In the genomic region with DNA sequence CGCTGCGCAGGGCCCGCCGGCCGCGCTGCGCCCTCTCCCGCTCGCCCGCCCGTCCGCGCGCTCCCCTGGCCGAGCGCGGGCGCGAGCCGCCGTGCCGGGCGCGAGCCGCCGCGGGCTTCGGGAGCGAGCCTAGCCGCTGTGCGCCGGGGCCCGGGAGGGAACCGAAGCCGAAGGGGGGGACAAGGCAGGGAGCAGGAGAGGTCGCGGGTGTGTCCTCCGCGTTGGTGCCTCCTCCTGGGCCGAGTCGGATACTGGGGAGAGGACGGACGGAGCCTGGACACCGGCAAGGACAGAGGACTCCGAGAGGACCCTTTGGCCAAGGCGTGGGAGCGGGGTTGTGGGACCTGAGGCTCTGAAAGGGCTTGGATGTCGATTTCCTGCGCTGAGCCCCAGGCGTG, we compare ENCODE assay signal across 8 mouse cellular contexts. TPM values are rescaled to one million over a fixed set of nuclear protein-coding genes. Genes with fewer than 3 reads are reported as not detected.
DNase-seq lines count a peak whose midpoint lies in the region; ATAC-seq lines count a peak whose summit lies in the region.
"Had no signal": no experiment of that assay in that cellular context is flagged by ENCODE, and none has a peak within 500 bp of the region (broad histone marks: within the 10 kb centered on the region; RNA-seq: fewer than 3 reads in every experiment).

Gene Fam189a1, minus strand, starts transcription at position 57 of the 398 bp plus-strand sequence.

- H3K9ac ChIP-seq in heart, embryonic 15.5 days = peak within 1 kb of the TSS; percentile 51
- H3K9ac ChIP-seq in midbrain, embryonic 12.5 days (replicated peaks) = peak within 1 kb of the TSS; percentile 72

- peak within 1 kb of the TSS; percentile 100 for H3K4me2 ChIP-seq in heart, embryonic 15.5 days
- H3K4me2 ChIP-seq in midbrain, embryonic 12.5 days (replicated peaks) = peak within 1 kb of the TSS; percentile 97

- H3K27me3 ChIP-seq in heart, embryonic 15.5 days = peaks cover 71% of the 10 kb centered on the region
- peaks cover 48% of the 10 kb centered on the region for H3K27me3 ChIP-seq in midbrain, embryonic 12.5 days

- H3K27ac ChIP-seq in heart, embryonic 15.5 days = no peak within 1 kb of the TSS
- H3K27ac ChIP-seq in midbrain, embryonic 12.5 days (replicated peaks) = peak within 1 kb of the TSS; percentile 84

- no peaks in the 10 kb centered on the region for H3K9me3 ChIP-seq in heart, embryonic 15.5 days (replicated peaks)
- no peaks in the 10 kb centered on the region for H3K9me3 ChIP-seq in midbrain, embryonic 12.5 days

- peak; percentile 63 for ATAC-seq in heart, embryonic 15.5 days (replicated peaks; ENCODE audit: insufficient number of reproducible peaks, insufficient read depth, low FRiP score, low read depth)
- ATAC-seq in midbrain, embryonic 12.5 days (ENCODE audit: low FRiP score, low read depth) = peak; percentile 75; the same call in 1 of the 2 replicates
- no peak for ATAC-seq in erythroblast, adult 5-6 weeks (replicated peaks; ENCODE audit: low FRiP score, poor library complexity, severe bottlenecking)

- WGBS in heart, embryonic 15.5 days = under 1% methylated on average over 36 of the region's 50 CpGs
- WGBS in midbrain, embryonic 12.5 days = 0% methylated on average over 36 of the region's 50 CpGs

- H3K36me3 ChIP-seq in heart, embryonic 15.5 days = no peaks in the 10 kb centered on the region
- H3K36me3 ChIP-seq in midbrain, embryonic 12.5 days = no peaks in the 10 kb centered on the region

- H3K4me1 ChIP-seq in heart, embryonic 15.5 days (replicated peaks) = peaks cover 16% of the 10 kb centered on the region
- H3K4me1 ChIP-seq in midbrain, embryonic 12.5 days = peaks cover 17% of the 10 kb centered on the region; the same call in 1 of the 2 replicates

- H3K4me3 ChIP-seq in heart, embryonic 15.5 days = peak within 1 kb of the TSS; percentile 63
- H3K4me3 ChIP-seq in midbrain, embryonic 12.5 days = peak within 1 kb of the TSS; percentile 69
- H3K4me3 ChIP-seq: erythroblast, embryonic 14.5 days had no signal

- peak; percentile 9 for DNase-seq in thymus, postnatal 4 days
- DNase-seq in thymus, adult 18-20 months = no peak
- peak; percentile 26 to 41 for DNase-seq in cerebellum, postnatal 36 days
- peak; percentile 48 to 49 for DNase-seq in layer of hippocampus, postnatal 36 days

RNA-seq across cellular contexts. Expression of gene Fam189a1, which starts in this region (rescaled TPM):
- polyA plus RNA-seq in heart, embryonic 15.5 days (2015; fragmentation: Nextera tagmentation; extraction: Ambion mirVana) = 0.31 and 0.49 TPM in 2 replicates
- 10 to 100 TPM; 68.2 to 70.8 TPM for total RNA-seq in layer of hippocampus, postnatal 36 days (2021)
- 4.4 and 5.1 TPM in 2 replicates for polyA plus RNA-seq in midbrain, embryonic 12.5 days (2016; fragmentation: Nextera tagmentation; extraction: Ambion mirVana)
- not detected in 2 replicates for total RNA-seq in erythroblast, adult 5-6 weeks (2015; ENCODE audit: low replicate concordance)
- total RNA-seq in erythroblast, adult 5-6 weeks (2017; ENCODE audit: low replicate concordance) = 0.28 TPM in 1 of 2 replicates, not detected in the other
- polyA plus RNA-seq: erythroblast, embryonic 14.5 days had no signal

Comparison
In these comparisons a context has a peak if more than half of its experiments do, and no peak if none do; other contexts are left out.
1. RNA of gene Fam189a1 (total RNA-seq): 68.2 to 70.8 TPM in layer of hippocampus, postnatal 36 days; 0.28 TPM in erythroblast, adult 5-6 weeks; every median in the first group is over 10 times any median in the second.
2. DNase-seq: peak in thymus, postnatal 4 days (single experiment), cerebellum, postnatal 36 days (2 of 2) and layer of hippocampus, postnatal 36 days (2 of 2); none in thymus, adult 18-20 months (0 of 2).
3. Peak in ATAC-seq, H3K4me3 ChIP-seq, H3K9ac ChIP-seq and H3K4me2 ChIP-seq in heart, embryonic 15.5 days; RNA of the gene not detected or under 1 TPM.